Mouse (Mus musculus) CH12.LX (cell line): Measurements from ENCODE around the gene Hist2h2aa2. TPM values are rescaled to one million over a fixed set of nuclear protein-coding genes. Genes with fewer than 3 reads are reported as not detected.

Experiments used
- DNase-seq: peaks from one replicate; pipeline ENCODE4 v3.0.0-alpha.2; 2013; ENCODE audit errors: extremely low read depth
- H3K27ac ChIP-seq: 2 replicates; pipeline ENCODE4 v1.5.1; 2012; ENCODE audit warnings: low read depth, mild to moderate bottlenecking, control low read depth, moderate library complexity; ENCODE audit not compliant: insufficient read depth
- H3K27me3 ChIP-seq: replicated peaks from 2 replicates; pipeline ENCODE3; 2012; ENCODE audit warnings: inconsistent platforms
- H3K36me3 ChIP-seq, 2 experiments: replicated peaks in 1 of 2; 2 replicates each; pipeline versions ENCODE3 to v1.6.1; 2012; ENCODE audit warnings: inconsistent platforms in 1 of 2, low read length in 1 of 2, mild to moderate bottlenecking in 1 of 2, mixed read lengths in 1 of 2, moderate library complexity in 1 of 2; ENCODE audit not compliant: control insufficient read depth in 1 of 2, insufficient read depth in 1 of 2
- H3K4me1 ChIP-seq, 2 experiments: 2 replicates each; pipeline ENCODE4 v1.6.1; 2012; ENCODE audit warnings: inconsistent platforms in 1 of 2, moderate library complexity in 1 of 2; ENCODE audit not compliant: insufficient read depth in 2 of 2, control insufficient read depth in 1 of 2
- H3K4me2 ChIP-seq: 2 replicates; pipeline ENCODE4 v1.6.1; 2012; ENCODE audit warnings: low read depth, mild to moderate bottlenecking, control low read depth; ENCODE audit not compliant: poor library complexity, insufficient read depth, severe bottlenecking
- H3K4me3 ChIP-seq, 3 experiments: fragments of 150-350 bp in 1 of 3; sonication (generic) in 1 of 3; replicated peaks in 1 of 3; 2 replicates each; pipeline versions ENCODE3 to v1.5.1; 2011 to 2012; ENCODE audit warnings: low read depth in 2 of 3, low read length in 2 of 3, mild to moderate bottlenecking in 2 of 3, moderate library complexity in 2 of 3, control low read depth in 1 of 3, improper control_type of control experiment in 1 of 3, inconsistent platforms in 1 of 3, mixed read lengths in 1 of 3; ENCODE audit not compliant: poor library complexity in 1 of 3
- H3K79me2 ChIP-seq: replicated peaks from 2 replicates; pipeline ENCODE4 v1.6.1; 2012; ENCODE audit warnings: mild to moderate bottlenecking, moderate library complexity; ENCODE audit not compliant: control insufficient read depth, poor library complexity, insufficient read depth, severe bottlenecking; ENCODE audit errors: extremely low read depth
- H3K9ac ChIP-seq: 2 replicates; pipeline ENCODE4 v1.6.1; 2012; ENCODE audit warnings: low read depth, mild to moderate bottlenecking, control low read depth, moderate library complexity; ENCODE audit not compliant: insufficient read depth
- H3K9me3 ChIP-seq: replicated peaks from 2 replicates; pipeline ENCODE3; 2012; ENCODE audit warnings: low read length, inconsistent platforms, mixed read lengths
- BHLHE40 ChIP-seq: IDR thresholded peaks from 2 replicates; pipeline ENCODE4 v1.6.1; 2011; ENCODE audit warnings: mild to moderate bottlenecking, low read depth, low read length, improper control_type of control experiment
- CHD1 ChIP-seq: IDR thresholded peaks from 2 replicates; pipeline ENCODE4 v1.6.1; 2012; ENCODE audit warnings: low read depth, low read length, improper control_type of control experiment, inconsistent platforms
- CHD2 ChIP-seq: IDR thresholded peaks from 2 replicates; pipeline ENCODE4 v1.6.1; 2011; ENCODE audit warnings: low read length, improper control_type of control experiment
- CTCF ChIP-seq, 2 experiments: IDR thresholded peaks in 1 of 2; conservative IDR thresholded peaks in 1 of 2; 2 replicates each; pipeline ENCODE4 v1.5.1; 2011 to 2012; ENCODE audit warnings: low read depth in 2 of 2, low read length in 2 of 2, improper control_type of control experiment in 1 of 2, inconsistent platforms in 1 of 2, mild to moderate bottlenecking in 1 of 2, moderate library complexity in 1 of 2
- E2F4 ChIP-seq: IDR thresholded peaks from 2 replicates; pipeline ENCODE4 v1.6.1; 2011; ENCODE audit warnings: low read depth, low read length, improper control_type of control experiment; ENCODE audit not compliant: insufficient replicate concordance
- ELF1 ChIP-seq: IDR thresholded peaks from 2 replicates; pipeline ENCODE4 v1.6.1; 2014; ENCODE audit warnings: low read depth, mild to moderate bottlenecking, inconsistent platforms, low read length, improper control_type of control experiment
- EP300 ChIP-seq: IDR thresholded peaks from 2 replicates; pipeline ENCODE4 v1.6.1; 2011; ENCODE audit warnings: low read length, improper control_type of control experiment
- ETS1 ChIP-seq: conservative IDR thresholded peaks from 2 replicates; pipeline ENCODE4 v1.6.1; 2012; ENCODE audit warnings: low read depth, mild to moderate bottlenecking, inconsistent platforms, low read length, improper control_type of control experiment, moderate library complexity
- GABPA ChIP-seq: IDR thresholded peaks from 2 replicates; pipeline ENCODE4 v1.6.1; 2012; ENCODE audit warnings: low read depth, low read length, improper control_type of control experiment, inconsistent platforms; ENCODE audit not compliant: insufficient replicate concordance
- HCFC1 ChIP-seq: IDR thresholded peaks from 2 replicates; pipeline ENCODE4 v1.6.1; 2012; ENCODE audit warnings: low read depth, mild to moderate bottlenecking, inconsistent platforms, low read length, improper control_type of control experiment
- IRF4 ChIP-seq: IDR thresholded peaks from 2 replicates; pipeline ENCODE4 v1.6.1; 2014; ENCODE audit warnings: low read depth, mild to moderate bottlenecking, inconsistent platforms, low read length, improper control_type of control experiment
- JUN ChIP-seq: IDR thresholded peaks from 2 replicates; pipeline ENCODE4 v1.6.1; 2011; ENCODE audit warnings: low read depth, mild to moderate bottlenecking, low read length, improper control_type of control experiment, moderate library complexity; ENCODE audit not compliant: insufficient read depth
- JUND ChIP-seq: conservative IDR thresholded peaks from 2 replicates; pipeline ENCODE4 v1.6.1; 2011; ENCODE audit warnings: low read depth, low read length, improper control_type of control experiment
- KAT2A ChIP-seq: IDR thresholded peaks from 2 replicates; pipeline ENCODE4 v1.6.1; 2012; ENCODE audit warnings: low read length, improper control_type of control experiment, inconsistent platforms; ENCODE audit not compliant: insufficient replicate concordance
- MAFK ChIP-seq: IDR thresholded peaks from 2 replicates; pipeline ENCODE4 v1.6.1; 2011; ENCODE audit warnings: low read length, improper control_type of control experiment; ENCODE audit not compliant: insufficient replicate concordance
- MAX ChIP-seq: IDR thresholded peaks from 2 replicates; pipeline ENCODE4 v1.6.1; 2011; ENCODE audit warnings: low read length, improper control_type of control experiment
- MAZ ChIP-seq: IDR thresholded peaks from 2 replicates; pipeline ENCODE4 v1.6.1; 2012; ENCODE audit warnings: low read depth, mild to moderate bottlenecking, inconsistent platforms, low read length, improper control_type of control experiment, moderate library complexity
- MEF2A ChIP-seq: IDR thresholded peaks from 2 replicates; pipeline ENCODE4 v1.6.1; 2014; ENCODE audit warnings: low read depth, mild to moderate bottlenecking, inconsistent platforms, low read length, improper control_type of control experiment, borderline replicate concordance
- MXI1 ChIP-seq: IDR thresholded peaks from 2 replicates; pipeline ENCODE4 v1.6.1; 2011; ENCODE audit warnings: mild to moderate bottlenecking, low read depth, low read length, improper control_type of control experiment
- MYC ChIP-seq: IDR thresholded peaks from 2 replicates; pipeline ENCODE4 v1.6.1; 2011; ENCODE audit warnings: low read depth, mild to moderate bottlenecking, improper control_type of control experiment, low read length
- NELFE ChIP-seq: IDR thresholded peaks from 2 replicates; pipeline ENCODE4 v1.6.1; 2011; ENCODE audit warnings: low read depth, low read length, improper control_type of control experiment
- NRF1 ChIP-seq: IDR thresholded peaks from 2 replicates; pipeline ENCODE4 v1.6.1; 2014; ENCODE audit warnings: low read depth, mild to moderate bottlenecking, inconsistent platforms, low read length, improper control_type of control experiment, moderate library complexity
- PAX5 ChIP-seq: IDR thresholded peaks from 2 replicates; pipeline ENCODE4 v1.6.1; 2012; ENCODE audit warnings: low read length, inconsistent platforms, mixed read lengths
- POLR2A ChIP-seq: IDR thresholded peaks from 2 replicates; pipeline ENCODE4 v1.6.1; 2011; ENCODE audit warnings: low read depth, mild to moderate bottlenecking, improper control_type of control experiment, low read length
- POLR2AphosphoS2 ChIP-seq: IDR thresholded peaks from 2 replicates; pipeline ENCODE4 v1.6.1; 2011; ENCODE audit warnings: low read depth, low read length, improper control_type of control experiment
- RAD21 ChIP-seq: IDR thresholded peaks from 2 replicates; pipeline ENCODE4 v1.6.1; 2011; ENCODE audit warnings: low read depth, mild to moderate bottlenecking, low read length, improper control_type of control experiment, moderate library complexity
- RCOR1 ChIP-seq: conservative IDR thresholded peaks from 2 replicates; pipeline ENCODE4 v1.6.1; 2012; ENCODE audit warnings: low read depth, mild to moderate bottlenecking, inconsistent platforms, low read length, improper control_type of control experiment
- SIN3A ChIP-seq: IDR thresholded peaks from 2 replicates; pipeline ENCODE4 v1.6.1; 2012; ENCODE audit warnings: low read length, improper control_type of control experiment, inconsistent platforms
- SMC3 ChIP-seq: IDR thresholded peaks from 2 replicates; pipeline ENCODE4 v1.6.1; 2011; ENCODE audit warnings: low read depth, low read length, improper control_type of control experiment
- TBP ChIP-seq: conservative IDR thresholded peaks from 2 replicates; pipeline ENCODE4 v1.6.1; 2011; ENCODE audit warnings: low read depth, low read length, improper control_type of control experiment
- TCF12 ChIP-seq: IDR thresholded peaks from 2 replicates; pipeline ENCODE4 v1.6.1; 2014; ENCODE audit warnings: low read depth, mild to moderate bottlenecking, inconsistent platforms, low read length, improper control_type of control experiment
- UBTF ChIP-seq: IDR thresholded peaks from 2 replicates; pipeline ENCODE4 v1.6.1; 2012; ENCODE audit warnings: low read depth, mild to moderate bottlenecking, inconsistent platforms, low read length, improper control_type of control experiment, moderate library complexity
- USF1 ChIP-seq: IDR thresholded peaks from 2 replicates; pipeline ENCODE4 v1.6.1; 2014; ENCODE audit warnings: low read depth, mild to moderate bottlenecking, inconsistent platforms, low read length, improper control_type of control experiment
- USF2 ChIP-seq: conservative IDR thresholded peaks from 2 replicates; pipeline ENCODE4 v1.6.1; 2011; ENCODE audit warnings: low read depth, low read length, improper control_type of control experiment
- ZC3H11A ChIP-seq: IDR thresholded peaks from 2 replicates; pipeline ENCODE4 v1.6.1; 2012; ENCODE audit warnings: low read depth, mild to moderate bottlenecking, inconsistent platforms, low read length, improper control_type of control experiment
- ZKSCAN1 ChIP-seq: IDR thresholded peaks from 2 replicates; pipeline ENCODE4 v1.6.1; 2012; ENCODE audit warnings: low read depth, inconsistent platforms, low read length, improper control_type of control experiment, borderline replicate concordance
- ZMIZ1 ChIP-seq: IDR thresholded peaks from 2 replicates; pipeline ENCODE4 v1.6.1; 2012; ENCODE audit warnings: low read depth, mild to moderate bottlenecking, inconsistent platforms, low read length, improper control_type of control experiment
- ZNF384 ChIP-seq: IDR thresholded peaks from 2 replicates; pipeline ENCODE4 v1.6.1; 2012; ENCODE audit warnings: low read depth, low read length, improper control_type of control experiment, inconsistent platforms
- dilution Hi-C: fragments of 300-500 bp; cut with MboI; formaldehyde crosslinking; loops from 2 replicates; pipeline ENCODE4 v1.14.3; 2020; ENCODE audit warnings: low sequenced_read_pairs; ENCODE audit not compliant: extremely low pct_unique_long_range_greater_than_20kb, extremely low pct_ligation_motif_present
- in situ Hi-C: fragments of 300-500 bp; cut with MboI; formaldehyde crosslinking; loops from 3 replicates; pipeline ENCODE4 v1.14.3; 2019; ENCODE audit warnings: low sequenced_read_pairs, low pct_ligation_motif_present, low pct_unique_long_range_greater_than_20kb, mixed read lengths
- polyA plus RNA-seq: library from polyadenylated mRNA; unstranded; fragments of >175 nt; gene quantifications from 2 replicates; pipeline ENCODE4 v1.2.1, GENCODE M21; 2012; ENCODE audit warnings: low read depth; ENCODE audit not compliant: insufficient read length
- total RNA-seq, 2 experiments: library from RNA; depleted of rRNA; stranded (reverse); fragments of 300-350 nt in 1 of 2; fragments of >200 nt in 1 of 2; gene quantifications; 2 replicates each; pipeline ENCODE4 v1.2.3; 2012 to 2014

The Hist2h2aa2 gene
- total and polyA plus RNA-seq, 3 experiments, result 2.7 to 5,136 TPM; not detected in 1

DNA sequence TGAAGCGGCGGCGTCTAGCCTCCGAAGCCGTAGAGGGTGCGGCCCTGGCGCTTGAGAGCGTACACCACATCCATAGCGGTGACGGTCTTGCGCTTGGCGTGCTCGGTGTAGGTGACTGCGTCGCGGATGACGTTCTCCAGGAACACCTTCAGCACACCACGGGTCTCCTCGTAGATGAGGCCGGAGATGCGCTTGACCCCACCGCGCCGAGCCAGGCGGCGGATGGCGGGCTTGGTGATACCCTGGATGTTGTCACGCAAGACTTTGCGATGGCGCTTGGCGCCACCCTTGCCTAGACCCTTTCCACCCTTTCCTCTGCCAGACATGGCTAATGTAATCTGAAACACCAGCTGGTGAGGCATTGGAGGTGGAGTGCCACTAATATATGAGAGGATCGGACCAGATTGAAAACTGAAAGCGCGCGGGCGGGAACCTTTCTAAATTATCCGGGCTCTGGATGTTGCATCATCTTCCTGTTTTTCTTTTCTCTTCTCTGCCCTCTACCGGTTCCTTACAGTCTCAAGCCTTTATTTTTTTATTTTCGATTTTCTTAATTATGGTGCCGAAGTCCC lies 23.0 kb upstream of the Hist2h2aa2 start, which contains the start of gene Hist2h4:
TSS of gene Hist2h4 (minus strand) at position 333 of the 572 bp plus-strand sequence.
- DNase-seq, result peak; percentile 98

DNA sequence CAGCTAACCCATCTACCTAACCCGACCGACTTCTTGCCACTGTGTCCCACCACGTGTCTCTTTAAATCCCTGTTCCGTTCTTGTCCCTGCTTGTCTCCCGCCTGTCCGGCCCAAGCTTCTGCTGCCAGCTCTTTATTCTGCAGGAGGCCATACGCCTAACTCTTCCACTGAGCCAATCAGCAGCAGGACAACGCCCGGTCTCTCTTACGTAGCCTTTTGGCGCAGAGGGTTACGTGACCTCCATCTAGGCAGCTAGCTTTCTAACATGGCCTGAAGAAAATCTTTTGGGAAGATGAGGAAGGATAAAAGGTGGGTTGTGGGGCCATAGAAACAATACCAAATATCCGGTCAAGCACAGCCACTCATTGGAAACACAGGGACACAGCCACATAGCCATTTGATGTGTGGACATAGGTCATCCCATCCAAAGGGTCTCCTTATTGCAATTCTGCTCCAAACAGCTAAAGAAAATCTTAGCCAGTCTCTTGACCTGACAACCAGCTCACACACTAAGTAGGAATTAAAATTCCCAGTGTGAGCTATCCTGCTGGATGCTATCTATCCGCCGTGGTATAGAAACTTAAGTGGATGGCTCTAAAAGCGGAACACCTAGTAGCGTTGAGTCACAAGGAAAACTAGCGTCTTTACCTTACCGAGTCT lies 22.3 kb upstream of the Hist2h2aa2 start:
- 0 out of 2 replicates have a peak, but pooled peaks cover 10% of the 10 kb centered on the region for H3K79me2 ChIP-seq
- peak; percentile 90 for DNase-seq
- H3K27me3 ChIP-seq, result no peaks in the 10 kb centered on the region
- peak overlapping the region; percentile 62 to 67 (median 63) for H3K4me3 ChIP-seq
- H3K4me1 ChIP-seq, result peaks cover 0 to 40% of the 10 kb centered on the region in 2 experiments; a peak in 3 of 4 replicates
- H3K27ac ChIP-seq, result peak overlapping the region; percentile 98
- no peaks in the 10 kb centered on the region for H3K36me3 ChIP-seq
- no peaks in the 10 kb centered on the region for H3K9me3 ChIP-seq
- in situ Hi-C loops (no loop called here), dilution Hi-C loops (no loop called here)
- H3K4me2 ChIP-seq, result peak overlapping the region; percentile 81
- H3K9ac ChIP-seq, result peak overlapping the region; percentile 85
- TF ChIP-seq ZMIZ1 (no peak; the same call in 1 of the 2 replicates), TBP (peak; percentile 82), MAX (peak; percentile 87), MAFK (no peak), CHD2 (peak; percentile 54; the same call in 1 of the 2 replicates), MYC (peak; percentile 62; the same call in 1 of the 2 replicates), MEF2A (no peak; the same call in 1 of the 2 replicates), EP300 (no peak), SMC3 (no peak; the same call in 1 of the 2 replicates), GABPA (no peak), USF2 (no peak), POLR2AphosphoS2 (peak; percentile 100), POLR2A (peak; percentile 78), TCF12 (peak; percentile 10; the same call in 1 of the 2 replicates), ETS1 (no peak)

More for the DNA sequence above, 23.0 kb upstream of the Hist2h2aa2 start, which contains the start of gene Hist2h4:
- 0 out of 2 replicates have a peak, but pooled peaks cover 10% of the 10 kb centered on the region for H3K79me2 ChIP-seq
- H3K4me1 ChIP-seq, result peaks cover 0 to 46% of the 10 kb centered on the region in 2 experiments; a peak in 3 of 4 replicates
- H3K9me3 ChIP-seq, result no peaks in the 10 kb centered on the region
- peak within 1 kb of the TSS; percentile 98 for H3K27ac ChIP-seq
- H3K4me2 ChIP-seq, result peak within 1 kb of the TSS; percentile 96
- dilution Hi-C loops (no loop called here), in situ Hi-C loops (no loop called here)
- no peaks in the 10 kb centered on the region for H3K36me3 ChIP-seq
- no peaks in the 10 kb centered on the region for H3K27me3 ChIP-seq
- TF ChIP-seq ZKSCAN1 (no peak), BHLHE40 (no peak), IRF4 (peak; percentile 49), MAZ (no peak; the same call in none of the 2 replicates), MAFK (no peak), MAX (no peak), RCOR1 (peak; percentile 93), TCF12 (peak; percentile 89), MYC (peak; percentile 72), ZNF384 (peak; percentile 84), JUN (peak; percentile 74), CTCF (conservative IDR thresholded peaks at IDR 0.05 in 1 of 2, IDR thresholded peaks at IDR 0.05 in 1 of 2; ENCODE audit: low read depth in 2 of 2, low read length in 2 of 2) (peak in 1 of 2 experiments; percentile 66; a peak in 2 of 4 replicates), PAX5 (no peak), CHD2 (no peak), USF2 (no peak; the same call in 1 of the 2 replicates), USF1 (no peak), UBTF (peak; percentile 98), RAD21 (no peak), MEF2A (peak; percentile 56), POLR2A (peak; percentile 97), JUND (peak; percentile 93), CHD1 (peak; percentile 83), EP300 (no peak), ZMIZ1 (peak; percentile 100), HCFC1 (peak; percentile 87), SIN3A (peak; percentile 89), TBP (peak; percentile 99), KAT2A (peak; percentile 81), NELFE (peak; percentile 100), E2F4 (peak; percentile 100), SMC3 (peak; percentile 15; the same call in 1 of the 2 replicates), POLR2AphosphoS2 (peak; percentile 96), NRF1 (peak; percentile 28; the same call in 1 of the 2 replicates), MXI1 (peak; percentile 64; the same call in 1 of the 2 replicates), GABPA (no peak), ELF1 (peak; percentile 71), ZC3H11A (no peak), ETS1 (peak; percentile 72)
- peak within 1 kb of the TSS; percentile 62 to 67 (median 63) for H3K4me3 ChIP-seq
- peak within 1 kb of the TSS; percentile 85 for H3K9ac ChIP-seq
